Comparison of ENCODE assay signal across 7 mouse cellular contexts in genomic region chr6:124828101-124828592, GRCm38 (mm10). TPM values are rescaled to one million over a fixed set of nuclear protein-coding genes. Genes with fewer than 3 reads are reported as not detected.
A peak's percentile ranks its signal among the peaks of the same experiment; 100 is the strongest.
DNase-seq lines count a peak whose midpoint lies in the region; ATAC-seq and TF ChIP-seq lines count a peak whose summit lies in the region.

No protein-coding gene starts in this region.

- H3K36me3 ChIP-seq in E14TG2a.4 (ENCODE audit: insufficient read depth, low read length): peaks cover 66% of the 10 kb centered on the region
- H3K36me3 ChIP-seq in heart, embryonic 15.5 days: peaks cover 32% of the 10 kb centered on the region

- 22% methylated on average over 10 of the region's 10 CpGs for WGBS in heart, embryonic 15.5 days

- peak overlapping the region; percentile 85 for H3K4me2 ChIP-seq in heart, embryonic 15.5 days

- peaks cover 47% of the 10 kb centered on the region for H3K4me1 ChIP-seq in E14TG2a.4 (replicated peaks; ENCODE audit: low read depth, low read length)
- peaks cover 19% of the 10 kb centered on the region for H3K4me1 ChIP-seq in heart, embryonic 15.5 days (replicated peaks)

- peak; percentile 78 for DNase-seq in A20 (ENCODE audit: low read depth, low spot score)
- peak; percentile 74 for DNase-seq in cerebellum, adult 9-10 months
- DNase-seq in kidney, postnatal 14 days: peak; percentile 71
- peak; percentile 62 for DNase-seq in testis, postnatal 10 days (ENCODE audit: low spot score)

- peak overlapping the region; percentile 59 for H3K9ac ChIP-seq in heart, embryonic 15.5 days

- ATAC-seq in heart, embryonic 15.5 days (replicated peaks; ENCODE audit: insufficient number of reproducible peaks, insufficient read depth, low FRiP score, low read depth): no peak
- ATAC-seq in megakaryocyte-erythroid progenitor cell, adult 5-6 weeks (replicated peaks; ENCODE audit: low FRiP score, low TSS enrichment, poor library complexity, severe bottlenecking): peak; percentile 34

- H3K4me3 ChIP-seq in E14TG2a.4 (replicated peaks; ENCODE audit: low read length): peak overlapping the region; percentile 98
- peak overlapping the region; percentile 67 for H3K4me3 ChIP-seq in heart, embryonic 15.5 days

- H3K9me3 ChIP-seq in E14TG2a.4 (ENCODE audit: low read length): no peaks in the 10 kb centered on the region
- H3K9me3 ChIP-seq in heart, embryonic 15.5 days (replicated peaks): no peaks in the 10 kb centered on the region

- H3K27me3 ChIP-seq in E14TG2a.4 (ENCODE audit: insufficient read depth, low read length): no peaks in the 10 kb centered on the region
- no peaks in the 10 kb centered on the region for H3K27me3 ChIP-seq in heart, embryonic 15.5 days

- no peak for TF ChIP-seq CTCF in E14TG2a.4 (conservative IDR thresholded peaks at IDR 0.05; ENCODE audit: low read length)

- H3K27ac ChIP-seq in heart, embryonic 15.5 days: peak overlapping the region; percentile 68

RNA-seq across cellular contexts. Expression of gene Usp5, which starts 1.1 kb away (rescaled TPM):
- polyA plus RNA-seq in heart, embryonic 15.5 days (2015; fragmentation: Nextera tagmentation; extraction: Ambion mirVana): 87.2 and 114 TPM in 2 replicates
- 85.0 and 100 TPM in 2 replicates for total RNA-seq in megakaryocyte-erythroid progenitor cell, adult 5-6 weeks (2014; fragmentation: Nextera tagmentation)
- 75.7 and 80.9 TPM in 2 replicates for total RNA-seq in megakaryocyte-erythroid progenitor cell, adult 5-6 weeks (2017)

RNA-seq across cellular contexts. Expression of gene Cdca3, which starts 1.2 kb away (rescaled TPM):
- 117 and 128 TPM in 2 replicates for polyA plus RNA-seq in heart, embryonic 15.5 days (2015; fragmentation: Nextera tagmentation; extraction: Ambion mirVana)
- total RNA-seq in megakaryocyte-erythroid progenitor cell, adult 5-6 weeks (2014; fragmentation: Nextera tagmentation): 100 and 181 TPM in 2 replicates
- 90.3 and 111 TPM in 2 replicates for total RNA-seq in megakaryocyte-erythroid progenitor cell, adult 5-6 weeks (2017)

RNA-seq across cellular contexts. Expression of gene Gnb3, which starts 11.9 kb away (rescaled TPM):
- 4.9 and 5.2 TPM in 2 replicates for polyA plus RNA-seq in heart, embryonic 15.5 days (2015; fragmentation: Nextera tagmentation; extraction: Ambion mirVana)
- not detected in 2 replicates for total RNA-seq in megakaryocyte-erythroid progenitor cell, adult 5-6 weeks (2014; fragmentation: Nextera tagmentation)
- total RNA-seq in megakaryocyte-erythroid progenitor cell, adult 5-6 weeks (2017): not detected in 2 replicates

RNA-seq across cellular contexts. Expression of gene Tpi1, which starts 14.1 kb away (rescaled TPM):
- polyA plus RNA-seq in heart, embryonic 15.5 days (2015; fragmentation: Nextera tagmentation; extraction: Ambion mirVana): 1,247 and 1,352 TPM in 2 replicates
- total RNA-seq in megakaryocyte-erythroid progenitor cell, adult 5-6 weeks (2014; fragmentation: Nextera tagmentation): 258 and 264 TPM in 2 replicates
- total RNA-seq in megakaryocyte-erythroid progenitor cell, adult 5-6 weeks (2017): 179 and 201 TPM in 2 replicates

RNA-seq across cellular contexts. Expression of gene Spsb2, which starts 19.7 kb away (rescaled TPM):
- 7.0 and 9.8 TPM in 2 replicates for polyA plus RNA-seq in heart, embryonic 15.5 days (2015; fragmentation: Nextera tagmentation; extraction: Ambion mirVana)
- 1.9 and 5.1 TPM in 2 replicates for total RNA-seq in megakaryocyte-erythroid progenitor cell, adult 5-6 weeks (2014; fragmentation: Nextera tagmentation)
- total RNA-seq in megakaryocyte-erythroid progenitor cell, adult 5-6 weeks (2017): 4.1 and 5.5 TPM in 2 replicates
